Mouse (Mus musculus): ENCODE results near the gene Abca1. TPM values are rescaled to one million over a fixed set of nuclear protein-coding genes. Genes with fewer than 3 reads are reported as not detected.

Abca1 gene
- total RNA-seq, 1 experiment = 18.9 TPM

DNA sequence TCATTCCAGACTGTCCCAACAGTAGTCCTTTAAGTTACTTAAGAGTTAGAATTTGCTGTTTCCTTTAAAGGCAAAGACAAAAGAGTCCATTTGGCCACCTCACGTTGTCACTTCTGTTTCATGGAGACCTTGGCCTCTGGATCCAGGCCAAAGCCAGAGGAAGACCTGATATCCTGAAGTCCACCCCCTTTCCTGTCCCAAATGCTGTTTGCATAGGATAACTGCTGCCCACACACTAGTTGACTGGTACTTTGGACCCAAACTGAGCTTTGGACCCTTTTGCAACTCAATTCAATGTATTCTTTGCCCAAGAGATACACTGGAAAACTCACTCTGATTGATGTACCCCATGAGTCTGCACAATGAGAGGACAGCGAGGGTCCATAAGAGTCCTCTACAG is 20.2 kb downstream of the Abca1 start:
- no peak overlapping the region for H3K9ac ChIP-seq (ENCODE audit: insufficient read depth, low read depth, low read length, poor library complexity, severe bottlenecking)
- no peaks in the 10 kb centered on the region for H3K9me3 ChIP-seq (ENCODE audit: control insufficient read depth, insufficient read depth, low read depth, low read length)
- no peaks in the 10 kb centered on the region for H3K36me3 ChIP-seq (ENCODE audit: control insufficient read depth, insufficient read depth, low read length, poor library complexity, severe bottlenecking)
- no peak overlapping the region for H3K4me3 ChIP-seq (ENCODE audit: insufficient read depth in 1 of 2, low read depth in 1 of 2, low read length in 2 of 2, poor library complexity in 1 of 2, severe bottlenecking in 1 of 2)
- no peak for TF ChIP-seq ZC3H11A (IDR thresholded peaks at IDR 0.05; ENCODE audit: borderline replicate concordance, low read depth, low read length)
- no peak for TF ChIP-seq ZNF384 (IDR thresholded peaks at IDR 0.05; ENCODE audit: low read depth, low read length)
- no peak for TF ChIP-seq MAFK (IDR thresholded peaks at IDR 0.05; ENCODE audit: insufficient read depth, low read depth, low read length)
- TF ChIP-seq HCFC1 (IDR thresholded peaks at IDR 0.05; ENCODE audit: borderline replicate concordance, insufficient read depth, low read length) = no peak
- no peak for TF ChIP-seq CHD2 (IDR thresholded peaks at IDR 0.05; ENCODE audit: low read depth, low read length)
- DNase-seq (ENCODE audit: low read depth, low spot score) = no peak
- no peaks in the 10 kb centered on the region for H3K4me1 ChIP-seq (ENCODE audit: control insufficient read depth in 2 of 2, insufficient read depth in 2 of 2, low read length in 2 of 2, poor library complexity in 1 of 2)
- in situ Hi-C loops (cut with MboI; ENCODE audit: low sequenced_read_pairs in 2 of 2, unreplicated experiment in 2 of 2) = no loop called here
- no peak overlapping the region for H3K27ac ChIP-seq (ENCODE audit: insufficient read depth, low read depth, low read length, poor library complexity, severe bottlenecking)

GRCm38 (mm10) chr4:53138974-53139373 is 20.7 kb downstream of the Abca1 start:
- in situ Hi-C loops (cut with MboI; ENCODE audit: low sequenced_read_pairs in 2 of 2, unreplicated experiment in 2 of 2) = no loop called here
- no peaks in the 10 kb centered on the region for H3K36me3 ChIP-seq (ENCODE audit: control insufficient read depth, insufficient read depth, low read length, poor library complexity, severe bottlenecking)
- no peaks in the 10 kb centered on the region for H3K9me3 ChIP-seq (ENCODE audit: control insufficient read depth, insufficient read depth, low read depth, low read length)
- no peak overlapping the region for H3K4me3 ChIP-seq (ENCODE audit: insufficient read depth in 1 of 2, low read depth in 1 of 2, low read length in 2 of 2, poor library complexity in 1 of 2, severe bottlenecking in 1 of 2)
- no peak overlapping the region for H3K27ac ChIP-seq (ENCODE audit: insufficient read depth, low read depth, low read length, poor library complexity, severe bottlenecking)
- no peak for DNase-seq (ENCODE audit: low read depth, low spot score)
- no peaks in the 10 kb centered on the region for H3K4me1 ChIP-seq (ENCODE audit: control insufficient read depth in 2 of 2, insufficient read depth in 2 of 2, low read length in 2 of 2, poor library complexity in 1 of 2)
- no peak overlapping the region for H3K9ac ChIP-seq (ENCODE audit: insufficient read depth, low read depth, low read length, poor library complexity, severe bottlenecking)
- TF ChIP-seq HCFC1 (IDR thresholded peaks at IDR 0.05; ENCODE audit: borderline replicate concordance, insufficient read depth, low read length) (no peak), ZNF384 (IDR thresholded peaks at IDR 0.05; ENCODE audit: low read depth, low read length) (no peak), CHD2 (IDR thresholded peaks at IDR 0.05; ENCODE audit: low read depth, low read length) (no peak), MAFK (IDR thresholded peaks at IDR 0.05; ENCODE audit: insufficient read depth, low read depth, low read length) (no peak), ZC3H11A (IDR thresholded peaks at IDR 0.05; ENCODE audit: borderline replicate concordance, low read depth, low read length) (no peak)

GRCm38 (mm10) chr4:53137087-53137486 is 22.6 kb downstream of the Abca1 start:
- H3K4me3 ChIP-seq (ENCODE audit: insufficient read depth in 1 of 2, low read depth in 1 of 2, low read length in 2 of 2, poor library complexity in 1 of 2, severe bottlenecking in 1 of 2) = no peak overlapping the region
- in situ Hi-C loops (cut with MboI; ENCODE audit: low sequenced_read_pairs in 2 of 2, unreplicated experiment in 2 of 2) = no loop called here
- no peaks in the 10 kb centered on the region for H3K36me3 ChIP-seq (ENCODE audit: control insufficient read depth, insufficient read depth, low read length, poor library complexity, severe bottlenecking)
- no peaks in the 10 kb centered on the region for H3K9me3 ChIP-seq (ENCODE audit: control insufficient read depth, insufficient read depth, low read depth, low read length)
- no peaks in the 10 kb centered on the region for H3K4me1 ChIP-seq (ENCODE audit: control insufficient read depth in 2 of 2, insufficient read depth in 2 of 2, low read length in 2 of 2, poor library complexity in 1 of 2)
- no peak for DNase-seq (ENCODE audit: low read depth, low spot score)
- no peak overlapping the region for H3K27ac ChIP-seq (ENCODE audit: insufficient read depth, low read depth, low read length, poor library complexity, severe bottlenecking)
- no peak overlapping the region for H3K9ac ChIP-seq (ENCODE audit: insufficient read depth, low read depth, low read length, poor library complexity, severe bottlenecking)
- TF ChIP-seq ZC3H11A (IDR thresholded peaks at IDR 0.05; ENCODE audit: borderline replicate concordance, low read depth, low read length) (no peak), ZNF384 (IDR thresholded peaks at IDR 0.05; ENCODE audit: low read depth, low read length) (peak; percentile 23; the same call in 1 of the 2 replicates), HCFC1 (IDR thresholded peaks at IDR 0.05; ENCODE audit: borderline replicate concordance, insufficient read depth, low read length) (no peak)

DNA sequence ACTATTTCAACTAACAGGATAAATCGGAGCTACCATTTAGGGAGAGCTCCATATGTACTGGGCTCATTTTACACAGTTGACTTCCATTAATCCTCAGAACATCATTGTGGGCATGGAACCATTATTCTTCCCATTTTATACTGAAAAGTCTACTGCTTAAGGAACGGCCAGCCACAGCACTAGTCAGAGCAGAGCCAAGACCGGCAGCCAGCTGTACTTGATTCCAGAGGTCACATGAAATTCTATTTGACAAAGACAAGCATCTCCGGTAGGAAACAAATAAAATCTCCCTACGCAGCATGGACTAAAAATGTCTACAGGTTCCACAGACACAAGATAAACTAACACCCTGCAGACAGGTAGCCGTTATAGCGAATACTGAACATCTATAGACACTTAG is 24.9 kb downstream of the Abca1 start:
- Histone ChIP-seq H3K9me3 (ENCODE audit: control insufficient read depth, insufficient read depth, low read depth, low read length) (no peaks in the 10 kb centered on the region), H3K9ac (ENCODE audit: insufficient read depth, low read depth, low read length, poor library complexity, severe bottlenecking) (no peak overlapping the region), H3K4me3 (ENCODE audit: insufficient read depth in 1 of 2, low read depth in 1 of 2, low read length in 2 of 2, poor library complexity in 1 of 2, severe bottlenecking in 1 of 2) (no peak overlapping the region), H3K27ac (ENCODE audit: insufficient read depth, low read depth, low read length, poor library complexity, severe bottlenecking) (no peak overlapping the region), H3K36me3 (ENCODE audit: control insufficient read depth, insufficient read depth, low read length, poor library complexity, severe bottlenecking) (no peaks in the 10 kb centered on the region), H3K4me1 (ENCODE audit: control insufficient read depth in 2 of 2, insufficient read depth in 2 of 2, low read length in 2 of 2, poor library complexity in 1 of 2) (no peaks in the 10 kb centered on the region)
- DNase-seq (ENCODE audit: low read depth, low spot score) = no peak
- no peak for TF ChIP-seq MAFK (IDR thresholded peaks at IDR 0.05; ENCODE audit: insufficient read depth, low read depth, low read length)
- no peak for TF ChIP-seq CHD2 (IDR thresholded peaks at IDR 0.05; ENCODE audit: low read depth, low read length)
- no peak for TF ChIP-seq HCFC1 (IDR thresholded peaks at IDR 0.05; ENCODE audit: borderline replicate concordance, insufficient read depth, low read length)
- no peak for TF ChIP-seq ZC3H11A (IDR thresholded peaks at IDR 0.05; ENCODE audit: borderline replicate concordance, low read depth, low read length)
- TF ChIP-seq ZNF384 (IDR thresholded peaks at IDR 0.05; ENCODE audit: low read depth, low read length) = no peak
- in situ Hi-C loops (cut with MboI; ENCODE audit: low sequenced_read_pairs in 2 of 2, unreplicated experiment in 2 of 2) = no loop called here

- Histone ChIP-seq H3K9ac (ENCODE audit: insufficient read depth, low read depth, low read length, poor library complexity, severe bottlenecking) (no peak overlapping the region), H3K4me3 (ENCODE audit: insufficient read depth in 1 of 2, low read depth in 1 of 2, low read length in 2 of 2, poor library complexity in 1 of 2, severe bottlenecking in 1 of 2) (no peak overlapping the region), H3K36me3 (ENCODE audit: control insufficient read depth, insufficient read depth, low read length, poor library complexity, severe bottlenecking) (peaks cover 3% of the 10 kb centered on the region; the same call in 1 of the 2 replicates), H3K9me3 (ENCODE audit: control insufficient read depth, insufficient read depth, low read depth, low read length) (no peaks in the 10 kb centered on the region), H3K4me1 (ENCODE audit: control insufficient read depth in 2 of 2, insufficient read depth in 2 of 2, low read length in 2 of 2, poor library complexity in 1 of 2) (no peaks in the 10 kb centered on the region), H3K27ac (ENCODE audit: insufficient read depth, low read depth, low read length, poor library complexity, severe bottlenecking) (no peak overlapping the region)
- DNase-seq (ENCODE audit: low read depth, low spot score) = no peak
- TF ChIP-seq MAFK (IDR thresholded peaks at IDR 0.05; ENCODE audit: insufficient read depth, low read depth, low read length) (no peak), ZNF384 (IDR thresholded peaks at IDR 0.05; ENCODE audit: low read depth, low read length) (no peak), ZC3H11A (IDR thresholded peaks at IDR 0.05; ENCODE audit: borderline replicate concordance, low read depth, low read length) (no peak), CHD2 (IDR thresholded peaks at IDR 0.05; ENCODE audit: low read depth, low read length) (no peak), HCFC1 (IDR thresholded peaks at IDR 0.05; ENCODE audit: borderline replicate concordance, insufficient read depth, low read length) (no peak)
- in situ Hi-C loops (cut with MboI; ENCODE audit: low sequenced_read_pairs in 2 of 2, unreplicated experiment in 2 of 2) = no loop called here
Observed at GRCm38 (mm10) chr4:53133995-53134394, 25.7 kb downstream of the Abca1 start.

Data from ES-E14 (cell line).